Mouse (Mus musculus) monocyte, adult 59 days (primary cell): ENCODE measurements around the gene Rbm17. TPM values are rescaled to one million over a fixed set of nuclear protein-coding genes. Genes with fewer than 3 reads are reported as not detected.

Experiments
- total RNA-seq, 2 experiments: library from RNA; stranded (reverse); gene quantifications; one replicate each; pipeline ENCODE4 v1.2.4; 2023

Gene Rbm17
- 100 to 1,000 TPM; 119 to 127 TPM for total RNA-seq

DNA sequence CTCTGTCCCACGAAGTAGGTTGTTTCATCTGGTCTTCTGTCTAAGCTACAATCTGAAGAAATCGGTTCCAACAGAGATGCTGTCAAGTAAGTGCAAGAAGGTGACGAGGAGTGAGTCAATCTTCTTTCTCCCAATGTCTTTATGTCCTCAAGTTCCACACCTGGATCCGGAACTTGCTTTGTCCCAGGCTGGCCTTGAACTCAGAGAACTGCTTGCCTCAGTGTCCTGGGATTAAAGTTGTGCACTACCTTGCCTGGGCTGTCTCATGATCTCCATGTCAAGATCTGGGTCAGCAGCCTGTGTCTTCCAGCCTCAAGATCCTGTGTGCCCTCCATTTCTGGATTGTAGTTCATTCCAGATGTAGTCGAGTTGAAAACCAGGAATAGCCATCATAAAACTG is at the start of gene Rbm17:
Gene Rbm17, minus strand, starts transcription at position 101 of the 400 bp plus-strand sequence.

DNA sequence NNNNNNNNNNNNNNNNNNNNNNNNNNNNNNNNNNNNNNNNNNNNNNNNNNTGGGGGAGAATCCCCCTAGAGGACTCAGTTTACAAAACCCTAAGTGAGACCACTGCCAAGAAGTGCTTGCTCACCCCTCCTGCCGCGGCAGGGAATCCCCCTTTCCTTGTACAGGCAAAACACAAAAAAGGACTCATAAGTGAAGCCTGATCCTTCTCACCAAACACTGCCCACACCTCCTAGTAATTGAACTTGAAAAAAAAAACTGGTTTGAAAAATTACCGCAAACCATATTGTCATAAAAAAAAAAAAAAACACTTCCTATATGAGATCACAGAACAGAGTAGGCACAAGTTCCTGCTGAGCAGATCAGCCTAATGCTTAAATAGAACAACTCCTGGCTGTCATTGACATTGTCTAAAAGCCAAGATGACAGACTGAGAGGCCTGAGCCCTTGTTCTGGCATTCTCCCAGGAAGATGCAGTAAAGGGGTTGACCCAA is 38.5 kb upstream of the Rbm17 start, which contains the start of gene Il2ra:
Gene Il2ra, plus strand, starts transcription at position 357 of the 491 bp plus-strand sequence.

DNA sequence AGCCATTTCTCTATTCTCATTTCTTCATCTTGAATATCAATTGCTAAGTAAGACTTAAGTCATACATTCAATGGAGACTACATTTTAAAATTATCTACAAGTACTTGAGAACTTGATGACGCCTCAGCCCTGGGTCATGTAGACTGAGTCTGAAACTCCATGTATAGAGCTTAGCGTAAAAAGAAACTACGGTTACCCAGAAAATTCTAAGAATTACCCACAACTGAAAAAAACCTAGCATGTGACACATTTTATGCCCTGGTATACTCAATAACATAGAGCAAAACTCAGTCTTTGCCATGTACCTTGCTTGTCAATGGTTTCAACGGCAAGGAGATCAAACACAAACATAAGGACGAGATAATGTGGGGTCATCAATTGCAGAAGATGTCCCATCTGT is 21.9 kb upstream of the Rbm17 start, which contains the start of gene Gm17490:
Gene Gm17490, minus strand, starts transcription at position 375 of the 400 bp plus-strand sequence.

DNA sequence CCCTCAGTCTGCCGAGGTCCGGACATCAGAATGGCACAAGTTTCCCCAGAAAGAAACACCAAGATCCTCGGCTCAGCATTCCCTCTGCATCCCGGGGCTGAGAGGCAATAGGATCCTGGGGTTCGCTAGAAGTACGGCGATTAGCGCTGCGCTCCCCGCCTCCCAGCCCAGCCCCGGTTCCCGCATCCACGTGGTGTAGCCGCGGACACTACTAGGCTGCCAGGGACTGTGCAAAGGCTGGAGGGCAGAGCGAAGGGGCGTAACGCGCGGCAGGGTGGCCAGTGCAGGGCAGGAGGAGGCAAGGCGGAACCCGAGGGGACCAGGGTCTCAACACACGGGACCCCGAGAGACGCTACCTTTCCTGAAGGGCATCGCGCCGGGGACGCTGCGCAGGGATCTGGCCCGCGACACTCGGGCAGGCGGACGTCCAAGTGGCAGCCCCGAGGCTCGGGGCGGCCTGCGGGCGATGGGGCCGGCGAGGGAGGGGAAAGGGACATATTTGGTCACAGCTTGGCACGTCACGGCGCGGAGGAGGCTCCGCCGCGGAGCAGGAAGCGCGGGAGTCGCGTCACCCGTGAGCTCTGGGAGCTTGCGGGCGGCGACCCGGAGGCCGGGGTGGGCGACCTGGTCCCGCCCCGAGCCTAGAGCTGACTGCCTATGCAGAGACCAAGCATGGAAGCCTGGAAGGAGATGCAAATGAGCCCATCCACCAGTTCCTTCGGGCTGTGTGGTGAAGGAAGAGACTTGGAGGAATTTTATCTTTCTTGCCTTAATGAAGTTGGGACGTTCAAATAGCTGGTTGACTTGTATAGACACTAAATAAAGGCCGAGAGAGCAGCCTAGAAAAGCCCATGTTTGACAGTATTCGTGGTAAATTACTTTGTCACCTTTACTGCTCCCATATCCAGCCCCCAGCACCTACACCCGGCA is 50.2 kb downstream of the Rbm17 start, which contains the start of gene Pfkfb3:
Gene Pfkfb3, minus strand, starts transcription at position 607 of the 930 bp plus-strand sequence.

Other genes with a start within 250 kb of the Rbm17 start
- gene Pfkfb3, start 50.1 kb downstream of the Rbm17 start, total RNA-seq = 10 to 100 TPM; 65.4 to 83.1 TPM
- not detected for gene Gm17490, start 22.1 kb upstream of the Rbm17 start, total RNA-seq
- gene Il2ra, start 38.7 kb upstream of the Rbm17 start, total RNA-seq = under 1 TPM; 0.52 to 0.97 TPM
- gene Il15ra, start 101.1 kb upstream of the Rbm17 start, total RNA-seq = 10 to 100 TPM; 17.7 to 25.7 TPM
- 10 to 100 TPM; 67.0 to 72.4 TPM for gene Fbh1, start 173.4 kb upstream of the Rbm17 start, total RNA-seq
- gene Ankrd16, start 173.7 kb upstream of the Rbm17 start, total RNA-seq = 10 to 100 TPM; 67.1 to 67.2 TPM